Mouse (Mus musculus) mature B cell (primary cell): ENCODE data around the gene St3gal4.

Experiments used
- in situ Hi-C: fragments of 300-500 bp; cut with MboI; formaldehyde crosslinking; loops from 2 replicates; pipeline ENCODE4 v1.14.3; 2019

The St3gal4 gene

DNA sequence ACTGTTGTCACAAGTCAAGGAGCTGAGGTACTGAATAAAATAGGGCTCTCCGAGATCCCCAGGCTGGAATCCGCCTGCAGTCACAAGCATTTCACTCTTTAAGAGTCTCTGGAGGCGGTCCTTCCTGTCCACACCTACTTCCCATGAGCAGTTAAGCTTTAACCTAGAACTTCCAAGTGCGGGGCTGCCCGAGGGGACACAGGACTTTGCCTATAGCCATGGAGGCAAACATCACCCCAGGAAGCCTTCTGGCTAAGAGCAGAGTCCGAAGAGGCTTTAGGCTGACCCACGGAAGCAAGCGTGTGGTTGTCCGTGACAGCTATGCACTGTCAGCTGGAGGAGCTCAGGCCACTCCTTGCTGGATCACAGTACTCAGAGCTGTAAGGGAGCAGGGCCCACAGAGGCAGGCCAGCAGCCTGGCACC lies 9.9 kb upstream of the St3gal4 start:
- in situ Hi-C loops: no loop called here

GRCm38 (mm10) chr9:35128564-35128963 lies 9.5 kb upstream of the St3gal4 start:
- in situ Hi-C loops: no loop called here

GRCm38 (mm10) chr9:35127561-35127960 lies 8.5 kb upstream of the St3gal4 start:
- in situ Hi-C loops: no loop called here

- in situ Hi-C loops: no loop called here
Observed at GRCm38 (mm10) chr9:35127147-35127546, 8.1 kb upstream of the St3gal4 start.

- in situ Hi-C loops: no loop called here
Observed at GRCm38 (mm10) chr9:35124678-35124955, 5.5 kb upstream of the St3gal4 start.

- in situ Hi-C loops: no loop called here
Observed at GRCm38 (mm10) chr9:35123804-35124677, 5.0 kb upstream of the St3gal4 start.

- in situ Hi-C loops: no loop called here
Observed at GRCm38 (mm10) chr9:35123456-35123803, 4.4 kb upstream of the St3gal4 start.

DNA sequence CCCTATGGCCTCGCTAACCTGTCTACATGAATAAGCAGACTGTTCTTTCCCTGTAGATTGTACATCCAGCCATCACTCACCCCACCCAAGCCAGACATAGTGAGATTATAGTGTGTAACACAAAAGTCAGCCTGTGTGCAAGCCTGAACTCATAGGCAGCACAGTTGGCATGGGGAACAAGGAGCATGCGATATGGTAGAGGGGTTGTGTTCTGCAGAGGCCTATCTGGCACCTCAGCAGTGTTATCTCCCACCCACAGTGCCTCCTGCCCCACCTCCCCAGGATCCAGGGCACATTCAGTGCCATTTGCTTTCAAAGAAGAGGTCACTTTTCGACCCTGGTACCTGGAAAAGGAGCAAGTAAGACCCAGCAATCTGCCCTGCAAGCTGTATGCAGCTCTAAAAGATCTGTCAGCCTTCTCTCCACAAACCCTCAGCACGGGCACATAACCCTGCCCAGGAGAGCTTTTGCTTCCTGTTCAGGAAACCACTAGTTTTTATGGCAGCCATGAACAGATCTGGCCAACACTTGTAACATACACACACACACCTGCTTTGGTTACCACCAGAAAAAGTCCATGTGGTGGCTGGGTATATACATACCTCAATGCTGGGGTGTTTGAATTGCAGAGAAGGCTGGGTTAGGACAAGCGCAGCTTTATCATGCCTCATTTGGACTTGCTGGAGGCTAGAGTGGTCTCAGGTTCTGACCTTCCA lies 3.6 kb upstream of the St3gal4 start:
- in situ Hi-C loops: no loop called here

DNA sequence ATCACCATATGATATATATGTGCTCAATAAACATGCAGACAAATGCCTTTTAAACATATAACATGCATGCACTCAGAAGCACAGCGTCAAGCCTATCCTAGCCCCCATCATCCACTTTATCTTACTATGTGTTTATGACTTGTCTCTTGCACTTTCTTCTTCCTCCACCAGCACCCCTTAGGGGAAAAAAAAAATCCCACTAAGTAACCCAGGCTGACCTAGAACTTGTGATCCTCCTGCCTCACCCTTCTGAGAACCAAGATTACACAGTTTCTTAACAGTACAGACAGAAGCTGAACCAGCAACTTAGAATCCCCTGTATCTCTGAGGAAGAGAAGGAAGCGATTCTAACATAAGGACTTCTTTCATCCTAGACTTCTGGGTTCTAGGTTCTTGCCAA lies 505 bp downstream of the St3gal4 start:
- in situ Hi-C loops: no loop called here

GRCm38 (mm10) chr9:35117384-35118295 lies 1.4 kb downstream of the St3gal4 start:
- in situ Hi-C loops: no loop called here

GRCm38 (mm10) chr9:35116391-35117381 lies 2.4 kb downstream of the St3gal4 start:
- in situ Hi-C loops: no loop called here

- in situ Hi-C loops: no loop called here
Observed at GRCm38 (mm10) chr9:35115804-35116203, 3.3 kb downstream of the St3gal4 start.

GRCm38 (mm10) chr9:35115299-35115698 lies 3.8 kb downstream of the St3gal4 start:
- in situ Hi-C loops: no loop called here

DNA sequence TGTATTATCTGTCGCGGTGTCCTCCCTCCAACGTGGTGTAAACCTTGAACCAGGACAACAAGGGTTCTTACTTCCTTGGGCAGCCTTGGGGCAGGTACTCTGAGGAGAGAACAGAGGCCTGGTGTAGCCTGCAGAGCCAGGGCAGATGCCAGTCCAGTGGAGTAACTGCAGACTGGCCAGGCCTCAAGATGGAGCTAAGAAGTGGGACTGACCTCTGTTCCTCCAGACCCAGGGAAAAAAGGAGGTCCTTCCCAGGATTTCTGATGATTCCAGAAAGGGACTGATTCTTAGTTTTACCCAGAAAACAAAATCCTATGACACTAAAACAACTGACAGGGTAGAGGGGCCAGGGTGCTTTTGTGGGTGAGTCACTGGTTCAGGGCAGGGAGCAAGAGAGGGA lies 4.8 kb downstream of the St3gal4 start:
- in situ Hi-C loops: no loop called here

- in situ Hi-C loops: no loop called here
Observed at GRCm38 (mm10) chr9:35111941-35112595, 7.0 kb downstream of the St3gal4 start.

GRCm38 (mm10) chr9:35111446-35111845 lies 7.6 kb downstream of the St3gal4 start:
- in situ Hi-C loops: no loop called here

DNA sequence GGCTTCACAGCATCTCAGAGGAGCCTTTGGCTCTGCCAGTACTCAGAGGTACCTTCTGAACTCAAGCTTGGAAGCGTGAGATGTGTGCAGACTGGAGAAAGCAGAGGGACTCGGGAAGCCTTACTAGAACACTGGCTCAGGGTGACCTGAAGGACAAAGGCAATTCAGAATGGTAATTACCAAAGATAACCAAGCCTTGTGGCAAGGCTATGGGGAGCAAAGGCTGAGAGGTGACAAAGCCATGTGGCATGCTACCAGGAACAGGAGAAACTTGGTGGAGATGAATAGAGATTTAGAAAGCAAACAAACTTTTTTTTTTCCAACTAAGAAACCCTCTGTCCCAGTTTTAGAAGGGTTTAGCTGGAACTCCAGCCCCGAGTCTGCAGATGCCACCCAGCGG lies 8.5 kb downstream of the St3gal4 start:
- in situ Hi-C loops: no loop called here

GRCm38 (mm10) chr9:35110051-35110450 lies 9.0 kb downstream of the St3gal4 start:
- in situ Hi-C loops: no loop called here

GRCm38 (mm10) chr9:35108916-35109315 lies 10.2 kb downstream of the St3gal4 start:
- in situ Hi-C loops: no loop called here

DNA sequence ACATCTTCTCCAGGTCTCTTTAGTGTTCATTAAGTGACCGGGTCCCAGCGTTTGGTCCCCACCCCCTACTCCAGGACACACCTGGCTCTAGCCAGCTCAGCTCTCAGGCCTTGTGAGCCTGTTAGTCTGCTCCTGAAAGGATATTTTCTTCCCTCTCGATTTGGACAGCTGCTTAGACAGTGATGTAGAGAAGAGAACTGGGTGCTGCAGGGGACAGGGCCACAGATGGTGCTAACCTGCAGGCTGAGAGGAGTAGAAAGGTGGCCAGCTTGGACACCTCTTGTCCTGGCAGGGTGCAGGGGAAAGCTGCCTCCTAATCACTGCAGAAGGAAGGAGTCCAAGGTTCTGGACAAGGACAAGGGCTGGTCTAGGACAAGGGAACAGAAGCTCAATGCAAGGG lies 11.0 kb downstream of the St3gal4 start:
- in situ Hi-C loops: no loop called here

DNA sequence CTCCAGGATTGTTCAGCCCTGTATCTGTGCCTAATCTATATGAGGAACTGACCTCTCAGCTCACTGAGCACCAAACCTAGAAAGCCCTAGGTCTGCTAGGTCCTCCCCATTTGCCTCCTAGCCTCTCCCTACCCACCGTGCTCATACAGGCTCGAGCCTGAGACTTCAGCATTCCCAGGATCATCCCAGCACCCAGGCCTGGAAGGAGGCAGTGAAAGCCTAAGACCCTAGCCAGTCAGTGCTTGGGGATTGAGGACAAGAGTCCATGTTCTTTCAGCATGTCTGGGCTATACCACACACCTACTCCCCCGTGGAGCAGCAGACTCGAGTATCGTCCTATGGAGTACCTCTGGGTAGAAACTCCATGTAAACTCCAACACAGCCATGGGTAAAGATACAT lies 11.7 kb downstream of the St3gal4 start:
- in situ Hi-C loops: no loop called here
